Mouse (Mus musculus) kidney, embryonic 15.5 days (tissue): Measurements from ENCODE around the gene Spag16. TPM values are rescaled to one million over a fixed set of nuclear protein-coding genes. Genes with fewer than 3 reads are reported as not detected.

Source experiments
- ATAC-seq: fragments of 200-750 bp; cut with Nextera tagmentation; replicated peaks from 2 replicates; pipeline ENCODE4 v1.8.0; 2017; ENCODE audit warnings: moderate TSS enrichment; ENCODE audit not compliant: low FRiP score
- H3K27ac ChIP-seq: fragments of 300-500 bp; sonication (generic); 2 replicates; pipeline ENCODE4 v1.5.1; 2015; ENCODE audit warnings: mild to moderate bottlenecking, inconsistent platforms
- H3K27me3 ChIP-seq: fragments of 300-500 bp; sonication (generic); 2 replicates; pipeline ENCODE4 v1.6.1; 2015; ENCODE audit warnings: inconsistent platforms
- H3K36me3 ChIP-seq: fragments of 300-500 bp; sonication (generic); 2 replicates; pipeline ENCODE4 v1.6.1; 2015; ENCODE audit warnings: inconsistent platforms
- H3K4me1 ChIP-seq: fragments of 300-500 bp; sonication (generic); 2 replicates; pipeline ENCODE4 v1.6.1; 2015; ENCODE audit warnings: inconsistent platforms
- H3K4me2 ChIP-seq: fragments of 300-500 bp; sonication (generic); 2 replicates; pipeline ENCODE4 v1.6.1; 2015; ENCODE audit warnings: moderate library complexity, mild to moderate bottlenecking, inconsistent platforms
- H3K4me3 ChIP-seq: fragments of 300-500 bp; sonication (generic); replicated peaks from 2 replicates; pipeline ENCODE4 v1.5.1; 2015; ENCODE audit warnings: mild to moderate bottlenecking, inconsistent platforms
- H3K9ac ChIP-seq: fragments of 300-500 bp; sonication (generic); 2 replicates; pipeline ENCODE4 v1.6.1; 2015; ENCODE audit warnings: mild to moderate bottlenecking, inconsistent platforms
- H3K9me3 ChIP-seq: fragments of 300-500 bp; sonication (generic); replicated peaks from 2 replicates; pipeline ENCODE4 v1.6.1; 2016; ENCODE audit warnings: inconsistent platforms
- WGBS: fragments of 180-500 bp; shearing (Covaris S2); methylation state at CpG from one replicate; pipeline ENCODE4 v1.1.7; 2015; ENCODE audit warnings: mixed read lengths; 5-methylcytosine and 5-hydroxymethylcytosine counted together
- polyA plus RNA-seq: library from polyadenylated mRNA; unstranded; fragments of >200 nt; fragmentation: Nextera tagmentation; extraction: Ambion mirVana; gene quantifications from 2 replicates; pipeline ENCODE4 v1.2.1, GENCODE M21; 2015

Gene Spag16
- polyA plus RNA-seq, 1 experiment from 2014 or later: 0.61 TPM

GRCm38 (mm10) chr1:70316128-70316765, 489.5 kb downstream of the Spag16 start:
- 85% methylated on average over 13 of the region's 13 CpGs for WGBS
- H3K4me1 ChIP-seq: no peaks in the 10 kb centered on the region
- H3K9ac ChIP-seq: no peak overlapping the region
- no peaks in the 10 kb centered on the region for H3K36me3 ChIP-seq
- no peak overlapping the region for H3K4me2 ChIP-seq
- H3K4me3 ChIP-seq: no peak overlapping the region
- H3K9me3 ChIP-seq: no peaks in the 10 kb centered on the region
- H3K27ac ChIP-seq: no peak overlapping the region
- no peaks in the 10 kb centered on the region for H3K27me3 ChIP-seq
- ATAC-seq: no peak

DNA sequence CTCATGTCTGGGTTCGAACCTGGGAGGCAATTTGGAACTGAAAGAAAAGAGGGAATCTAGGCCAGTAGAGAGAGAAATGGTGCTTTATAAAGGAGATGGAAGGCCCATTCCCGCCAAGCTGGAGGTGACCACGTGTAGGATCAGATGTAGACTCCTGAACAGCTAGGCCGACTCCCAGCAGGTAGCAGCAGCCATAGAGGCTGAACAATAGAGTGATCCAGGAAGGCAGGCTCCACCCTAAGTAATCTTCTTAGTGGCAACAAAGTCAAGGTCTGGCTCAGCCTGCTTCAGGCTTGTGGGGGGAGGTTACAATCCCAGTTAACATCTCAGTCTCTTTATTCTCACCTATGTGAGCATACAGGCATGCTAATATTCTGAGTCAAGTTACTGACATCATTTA, 494.2 kb downstream of the Spag16 start:
- H3K4me2 ChIP-seq: no peak overlapping the region
- no peak overlapping the region for H3K9ac ChIP-seq
- no peaks in the 10 kb centered on the region for H3K27me3 ChIP-seq
- ATAC-seq: no peak
- H3K4me3 ChIP-seq: no peak overlapping the region
- no peak overlapping the region for H3K27ac ChIP-seq
- no peaks in the 10 kb centered on the region for H3K9me3 ChIP-seq
- no peaks in the 10 kb centered on the region for H3K36me3 ChIP-seq
- 71% methylated on average over 4 of the region's 4 CpGs for WGBS
- no peaks in the 10 kb centered on the region for H3K4me1 ChIP-seq

DNA sequence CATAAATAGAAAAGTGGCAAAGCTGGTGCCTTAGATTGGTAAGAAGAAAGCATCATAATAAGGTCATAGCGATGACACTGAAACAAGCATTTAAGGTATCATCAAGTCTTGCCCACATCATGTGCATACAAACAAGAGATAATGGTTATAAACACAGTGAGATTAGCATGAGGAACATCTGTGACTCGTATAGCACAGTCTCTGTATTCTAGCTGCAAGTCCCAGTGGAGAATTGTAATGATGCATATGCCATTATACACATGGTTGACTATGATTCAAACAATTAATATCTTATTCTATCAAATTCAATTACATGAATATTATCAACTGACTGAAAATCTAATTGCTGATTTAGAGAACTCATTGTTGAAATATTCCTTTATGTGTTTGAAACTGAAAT, 519.4 kb downstream of the Spag16 start:
- WGBS: 82% methylated on average over 2 of the region's 2 CpGs
- Histone ChIP-seq H3K27ac (no peak overlapping the region), H3K4me3 (no peak overlapping the region), H3K4me2 (no peak overlapping the region), H3K36me3 (no peaks in the 10 kb centered on the region), H3K27me3 (no peaks in the 10 kb centered on the region), H3K4me1 (no peaks in the 10 kb centered on the region), H3K9me3 (no peaks in the 10 kb centered on the region), H3K9ac (no peak overlapping the region)
- no peak for ATAC-seq

DNA sequence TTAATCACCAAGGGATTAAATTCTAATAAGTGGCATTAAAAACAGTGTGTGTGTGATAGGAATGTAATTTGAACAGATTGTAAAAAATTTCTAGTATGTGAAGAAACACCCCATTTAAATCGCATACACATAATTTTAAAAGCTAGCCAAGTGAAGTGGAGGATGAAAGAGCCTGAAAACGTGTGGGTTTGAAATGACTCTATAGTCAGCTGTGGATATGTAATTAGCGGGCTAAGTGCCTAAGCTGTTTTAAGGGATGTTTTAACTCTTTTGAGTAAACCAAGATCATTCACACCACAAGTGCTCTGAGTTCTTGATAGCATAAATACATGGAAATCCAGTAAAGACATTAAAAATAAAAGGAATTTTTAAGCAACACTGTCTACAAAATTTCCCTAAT, 524.6 kb downstream of the Spag16 start:
- H3K9ac ChIP-seq: no peak overlapping the region
- no peaks in the 10 kb centered on the region for H3K36me3 ChIP-seq
- WGBS: 64% methylated on average over 3 of the region's 3 CpGs
- no peaks in the 10 kb centered on the region for H3K4me1 ChIP-seq
- no peaks in the 10 kb centered on the region for H3K27me3 ChIP-seq
- H3K9me3 ChIP-seq: no peaks in the 10 kb centered on the region
- ATAC-seq: no peak
- no peak overlapping the region for H3K27ac ChIP-seq
- H3K4me3 ChIP-seq: no peak overlapping the region
- H3K4me2 ChIP-seq: no peak overlapping the region

- Histone ChIP-seq H3K4me3 (no peak overlapping the region), H3K27ac (no peak overlapping the region), H3K4me2 (no peak overlapping the region), H3K9ac (no peak overlapping the region), H3K36me3 (no peaks in the 10 kb centered on the region), H3K4me1 (no peaks in the 10 kb centered on the region), H3K9me3 (no peaks in the 10 kb centered on the region), H3K27me3 (no peaks in the 10 kb centered on the region)
- peak; percentile 90 for ATAC-seq
These were observed 527.2 kb downstream of the Spag16 start for GRCm38 (mm10) chr1:70354014-70354413.

- Histone ChIP-seq H3K9me3 (no peaks in the 10 kb centered on the region), H3K4me1 (no peaks in the 10 kb centered on the region), H3K9ac (no peak overlapping the region), H3K4me3 (no peak overlapping the region), H3K27ac (no peak overlapping the region), H3K4me2 (no peak overlapping the region), H3K27me3 (no peaks in the 10 kb centered on the region), H3K36me3 (no peaks in the 10 kb centered on the region)
- no peak for ATAC-seq
- 70% methylated on average over 4 of the region's 4 CpGs for WGBS
These were observed 545.0 kb downstream of the Spag16 start for GRCm38 (mm10) chr1:70371721-70372120.

DNA sequence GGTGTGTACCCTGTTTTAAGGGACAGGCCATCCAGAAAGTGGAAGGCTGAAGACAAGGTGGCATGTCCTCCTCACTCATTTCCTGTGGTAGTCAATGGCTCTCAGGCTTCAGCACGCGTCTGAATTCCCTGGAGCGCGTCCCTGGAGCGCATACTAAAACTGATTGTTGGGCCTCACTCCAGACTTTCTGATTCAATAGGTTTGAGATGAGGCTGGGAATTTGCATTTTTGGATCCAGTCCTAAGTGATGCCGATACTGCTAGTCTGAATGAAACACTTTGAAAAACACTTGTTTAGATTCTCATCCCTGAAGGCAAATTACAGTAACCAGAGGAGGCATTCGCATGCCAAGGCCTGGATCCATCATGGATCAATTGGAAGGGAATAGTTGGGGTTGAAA, 553.3 kb downstream of the Spag16 start:
- H3K4me3 ChIP-seq: no peak overlapping the region
- no peaks in the 10 kb centered on the region for H3K27me3 ChIP-seq
- no peak overlapping the region for H3K4me2 ChIP-seq
- H3K27ac ChIP-seq: no peak overlapping the region
- H3K4me1 ChIP-seq: no peaks in the 10 kb centered on the region
- ATAC-seq: no peak
- H3K9me3 ChIP-seq: no peaks in the 10 kb centered on the region
- H3K9ac ChIP-seq: no peak overlapping the region
- WGBS: 82% methylated on average over 7 of the region's 7 CpGs
- H3K36me3 ChIP-seq: no peaks in the 10 kb centered on the region

DNA sequence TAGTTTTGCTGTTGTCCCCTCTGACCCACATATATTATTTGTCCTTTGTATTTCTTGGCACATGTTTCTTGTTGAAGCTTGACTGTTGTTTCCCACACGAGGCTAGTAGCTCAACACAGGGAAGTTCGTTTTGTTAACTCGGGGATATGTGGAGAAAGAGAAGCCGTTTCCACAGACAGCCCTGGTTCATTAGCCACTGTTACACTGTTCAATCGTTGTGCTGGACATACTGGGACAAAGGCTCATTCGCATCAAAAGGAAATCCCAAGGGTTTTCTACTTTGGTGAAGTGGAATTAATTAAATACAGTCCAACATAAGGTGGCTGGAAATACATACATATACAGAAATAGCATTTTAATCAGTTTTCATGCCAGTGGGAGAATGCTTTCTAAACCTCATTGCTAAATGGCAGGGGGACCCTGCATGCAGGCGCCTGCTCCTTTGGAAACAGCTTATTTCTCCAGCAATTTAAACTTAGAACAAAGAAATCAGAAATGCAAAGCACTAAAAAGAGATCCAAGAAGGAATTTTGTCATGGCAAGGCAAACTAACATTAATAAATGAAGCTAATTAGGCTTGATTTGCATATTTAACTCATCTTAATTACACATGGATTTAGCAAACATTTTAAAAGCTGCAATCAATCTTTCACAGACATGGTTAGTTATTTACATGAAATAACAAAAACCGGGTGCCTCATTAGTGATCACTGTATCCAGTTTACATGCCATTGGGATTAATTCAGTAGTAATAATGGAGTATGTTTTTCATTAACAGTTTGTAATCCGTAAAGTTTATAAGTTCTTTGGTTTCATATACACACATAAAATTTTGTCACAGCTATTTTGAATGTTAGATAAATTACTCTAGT, 615.7 kb downstream of the Spag16 start:
- Histone ChIP-seq H3K9me3 (no peaks in the 10 kb centered on the region), H3K9ac (no peak overlapping the region), H3K4me2 (no peak overlapping the region), H3K4me3 (no peak overlapping the region), H3K27me3 (no peaks in the 10 kb centered on the region), H3K4me1 (no peaks in the 10 kb centered on the region), H3K27ac (no peak overlapping the region), H3K36me3 (no peaks in the 10 kb centered on the region)
- 64% methylated on average over 9 of the region's 9 CpGs for WGBS
- ATAC-seq: no peak

- H3K9me3 ChIP-seq: no peaks in the 10 kb centered on the region
- 94% methylated on average over 1 of the region's 1 CpGs for WGBS
- no peaks in the 10 kb centered on the region for H3K36me3 ChIP-seq
- no peak for ATAC-seq
- H3K27ac ChIP-seq: no peak overlapping the region
- H3K4me3 ChIP-seq: no peak overlapping the region
- H3K4me1 ChIP-seq: no peaks in the 10 kb centered on the region
- H3K9ac ChIP-seq: no peak overlapping the region
- H3K4me2 ChIP-seq: no peak overlapping the region
- H3K27me3 ChIP-seq: no peaks in the 10 kb centered on the region
These were observed 653.1 kb downstream of the Spag16 start for GRCm38 (mm10) chr1:70479864-70480263.

- H3K9me3 ChIP-seq: peaks cover 6% of the 10 kb centered on the region
These were observed 692.1 kb downstream of the Spag16 start for GRCm38 (mm10) chr1:70518918-70519317.

GRCm38 (mm10) chr1:70527134-70527533, 700.4 kb downstream of the Spag16 start:
- ATAC-seq: no peak
- Histone ChIP-seq H3K4me3 (no peak overlapping the region), H3K36me3 (no peaks in the 10 kb centered on the region), H3K4me2 (no peak overlapping the region), H3K9me3 (peaks cover 6% of the 10 kb centered on the region), H3K9ac (no peak overlapping the region), H3K27ac (no peak overlapping the region), H3K4me1 (no peaks in the 10 kb centered on the region), H3K27me3 (no peaks in the 10 kb centered on the region)
- WGBS: 61% methylated on average over 2 of the region's 2 CpGs

More at GRCm38 (mm10) chr1:70518918-70519317, 692.1 kb downstream of the Spag16 start:
- no peaks in the 10 kb centered on the region for H3K27me3 ChIP-seq
- no peaks in the 10 kb centered on the region for H3K36me3 ChIP-seq
- no peak overlapping the region for H3K4me2 ChIP-seq
- no peak overlapping the region for H3K27ac ChIP-seq
- no peak for ATAC-seq
- no peak overlapping the region for H3K9ac ChIP-seq
- no peak overlapping the region for H3K4me3 ChIP-seq
- H3K4me1 ChIP-seq: no peaks in the 10 kb centered on the region

- Histone ChIP-seq H3K36me3 (no peaks in the 10 kb centered on the region), H3K9ac (no peak overlapping the region), H3K4me1 (no peaks in the 10 kb centered on the region), H3K4me2 (no peak overlapping the region), H3K27ac (no peak overlapping the region), H3K27me3 (no peaks in the 10 kb centered on the region), H3K4me3 (no peak overlapping the region), H3K9me3 (no peaks in the 10 kb centered on the region)
- no peak for ATAC-seq
- 64% methylated on average over 2 of the region's 2 CpGs for WGBS
These were observed 703.0 kb downstream of the Spag16 start for GRCm38 (mm10) chr1:70529771-70530170.
